Mouse (Mus musculus) erythroblast, embryonic 14.5 days (primary cell): Measurements from ENCODE around the gene Tuba8.

Source experiments
- GATA1 ChIP-seq: IDR thresholded peaks from 2 replicates; pipeline ENCODE4 v1.6.1; 2012; ENCODE audit warnings: low read length, inconsistent platforms, mixed read lengths
- TAL1 ChIP-seq: IDR thresholded peaks from 3 replicates; pipeline ENCODE4 v1.6.1; 2012; ENCODE audit warnings: low read length, inconsistent platforms, mixed read lengths

DNA sequence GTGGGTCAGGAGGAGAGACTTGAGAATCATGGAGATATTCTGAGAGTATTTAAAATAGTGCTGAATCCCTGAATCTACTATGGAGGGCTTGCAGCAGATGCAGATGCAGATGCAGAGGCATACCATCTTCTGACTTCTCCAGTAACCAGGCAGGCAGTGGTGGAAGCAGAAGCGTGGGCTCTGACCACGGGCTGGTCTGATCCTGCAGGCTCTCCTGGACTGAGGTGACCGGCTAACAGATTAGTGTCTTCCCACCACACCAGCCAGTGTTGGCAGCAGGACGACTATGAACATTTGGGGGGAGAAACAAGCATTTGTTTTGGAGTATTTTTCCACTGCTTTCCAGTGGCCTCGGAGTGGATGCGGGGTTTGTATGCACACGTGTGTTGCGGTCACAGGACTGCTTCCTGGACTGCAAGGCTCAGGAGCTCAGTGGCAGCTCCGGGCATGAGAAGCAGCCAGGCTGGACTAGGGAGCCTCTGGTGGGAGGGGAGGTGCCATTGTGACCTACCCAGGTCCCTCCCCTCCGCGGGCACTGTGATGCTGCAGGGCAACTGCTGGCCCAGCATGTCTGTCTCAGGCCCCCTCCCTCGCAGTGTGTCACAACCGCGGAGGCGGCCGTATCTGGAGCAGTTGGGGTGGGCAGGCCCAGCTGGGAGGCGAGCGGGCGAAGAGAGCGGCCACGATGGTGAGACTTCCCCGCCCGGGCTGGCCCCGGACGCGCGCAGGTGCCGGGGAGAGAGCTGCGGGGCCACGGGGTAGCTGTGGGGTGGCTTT is at the start of gene Tuba8:
- TF ChIP-seq GATA1: no peak
- TF ChIP-seq TAL1: no peak
